Mouse (Mus musculus) intestine, embryonic 14.5 days (tissue): ENCODE measurements around the gene Inhbb. TPM values are rescaled to one million over a fixed set of nuclear protein-coding genes. Genes with fewer than 3 reads are reported as not detected.

Source experiments
- ATAC-seq: fragments of 200-750 bp; cut with Nextera tagmentation; replicated peaks from 2 replicates; pipeline ENCODE4 v1.8.0; 2017; ENCODE audit warnings: low read depth, moderate number of reproducible peaks, moderate TSS enrichment, moderate library complexity; ENCODE audit not compliant: low FRiP score, low TSS enrichment
- DNase-seq: peaks from one replicate; pipeline ENCODE4 v3.0.0-alpha.2; 2018; ENCODE audit warnings: low spot score
- H3K27ac ChIP-seq: fragments of 300-500 bp; sonication (generic); 2 replicates; pipeline ENCODE4 v1.5.1; 2014; ENCODE audit warnings: low read depth, mild to moderate bottlenecking, control low read depth
- H3K27me3 ChIP-seq: fragments of 300-500 bp; sonication (generic); replicated peaks from 2 replicates; pipeline ENCODE4 v1.6.1; 2014; ENCODE audit warnings: low read length, control low read depth; ENCODE audit not compliant: control insufficient read depth, insufficient read depth
- H3K36me3 ChIP-seq: fragments of 300-500 bp; sonication (generic); 2 replicates; pipeline ENCODE4 v1.6.1; 2014; ENCODE audit warnings: low read length, control low read depth; ENCODE audit not compliant: control insufficient read depth, insufficient read depth
- H3K4me1 ChIP-seq: fragments of 300-500 bp; sonication (generic); replicated peaks from 2 replicates; pipeline ENCODE4 v1.6.1; 2014; ENCODE audit warnings: low read length, control low read depth, mixed read lengths; ENCODE audit not compliant: control insufficient read depth, insufficient read depth
- H3K4me2 ChIP-seq: fragments of 300-500 bp; sonication (generic); 2 replicates; pipeline ENCODE4 v1.6.1; 2014; ENCODE audit warnings: low read length
- H3K4me3 ChIP-seq: fragments of 300-500 bp; sonication (generic); 2 replicates; pipeline ENCODE4 v1.5.1; 2014; ENCODE audit warnings: low read depth, low read length, control low read depth, mixed read lengths
- H3K9ac ChIP-seq: fragments of 300-500 bp; sonication (generic); 2 replicates; pipeline ENCODE4 v1.6.1; 2014; ENCODE audit warnings: mild to moderate bottlenecking, low read length
- H3K9me3 ChIP-seq: fragments of 300-500 bp; sonication (generic); 2 replicates; pipeline ENCODE4 v1.6.1; 2016; ENCODE audit warnings: low read length, control low read depth; ENCODE audit not compliant: control insufficient read depth
- WGBS: fragments of 180-500 bp; shearing (Covaris S2); extraction: QIAGEN DNeasy Blood & Tissue Kit; methylation state at CpG from one replicate; pipeline ENCODE4 v1.1.7; 2014; 5-methylcytosine and 5-hydroxymethylcytosine counted together
- polyA plus RNA-seq: library from polyadenylated mRNA; unstranded; fragments of >200 nt; fragmentation: Nextera tagmentation; extraction: Ambion mirVana; gene quantifications from 2 replicates; pipeline ENCODE4 v1.2.1, GENCODE M21; 2014

Inhbb gene
- polyA plus RNA-seq, 1 experiment from 2014 or later = 0.08 TPM

DNA sequence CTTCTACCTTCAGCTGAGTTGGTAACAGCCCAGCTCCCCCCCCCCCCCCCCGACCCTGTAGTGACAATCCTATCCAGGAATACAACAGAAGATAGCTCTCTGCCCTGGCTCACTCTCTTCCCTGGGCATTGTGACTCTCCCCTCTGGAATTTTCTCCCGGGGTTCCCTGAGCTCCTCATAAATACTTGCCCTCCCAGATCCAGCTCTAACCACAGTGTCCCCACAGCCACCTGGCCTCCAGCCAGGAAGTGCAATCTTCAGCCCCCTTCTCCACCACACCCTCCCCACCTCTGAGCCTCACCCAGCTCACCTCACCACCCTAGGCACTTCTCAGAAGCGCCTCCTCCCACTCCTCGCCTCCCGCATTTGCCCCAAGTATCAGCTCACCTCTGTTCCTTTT, 46.7 kb downstream of the Inhbb start:
- Histone ChIP-seq H3K4me1 (no peaks in the 10 kb centered on the region), H3K36me3 (no peaks in the 10 kb centered on the region), H3K27ac (no peak overlapping the region), H3K9ac (no peak overlapping the region), H3K27me3 (no peaks in the 10 kb centered on the region), H3K4me2 (no peak overlapping the region), H3K9me3 (no peaks in the 10 kb centered on the region), H3K4me3 (no peak overlapping the region)
- 62% methylated on average over 5 of the region's 5 CpGs for WGBS
- DNase-seq = no peak
- no peak for ATAC-seq

DNA sequence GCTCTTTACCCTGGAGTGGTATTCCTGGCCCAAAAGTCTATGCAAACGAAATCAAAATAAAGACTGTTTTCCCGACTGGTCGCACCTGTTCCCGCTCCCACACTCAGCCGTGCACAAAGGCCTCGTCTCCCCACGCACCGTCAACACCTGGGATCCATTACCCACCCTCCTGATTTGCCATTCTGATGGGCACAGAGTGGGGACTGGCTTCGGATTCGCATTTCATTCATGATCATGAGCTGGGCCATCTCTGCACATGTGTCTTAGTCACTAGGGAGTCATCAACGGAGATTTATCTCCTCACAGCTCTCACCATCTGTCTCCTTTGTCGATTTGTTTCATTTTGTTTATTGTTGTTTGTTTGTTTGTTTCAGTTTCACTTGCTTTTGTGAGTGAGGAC, 54.5 kb downstream of the Inhbb start:
- H3K36me3 ChIP-seq = no peaks in the 10 kb centered on the region
- no peaks in the 10 kb centered on the region for H3K27me3 ChIP-seq
- H3K9me3 ChIP-seq = no peaks in the 10 kb centered on the region
- H3K9ac ChIP-seq = no peak overlapping the region
- DNase-seq (no peak), ATAC-seq (no peak)
- H3K27ac ChIP-seq = no peak overlapping the region
- no peak overlapping the region for H3K4me3 ChIP-seq
- no peaks in the 10 kb centered on the region for H3K4me1 ChIP-seq
- WGBS = 85% methylated on average over 12 of the region's 12 CpGs
- H3K4me2 ChIP-seq = no peak overlapping the region

DNA sequence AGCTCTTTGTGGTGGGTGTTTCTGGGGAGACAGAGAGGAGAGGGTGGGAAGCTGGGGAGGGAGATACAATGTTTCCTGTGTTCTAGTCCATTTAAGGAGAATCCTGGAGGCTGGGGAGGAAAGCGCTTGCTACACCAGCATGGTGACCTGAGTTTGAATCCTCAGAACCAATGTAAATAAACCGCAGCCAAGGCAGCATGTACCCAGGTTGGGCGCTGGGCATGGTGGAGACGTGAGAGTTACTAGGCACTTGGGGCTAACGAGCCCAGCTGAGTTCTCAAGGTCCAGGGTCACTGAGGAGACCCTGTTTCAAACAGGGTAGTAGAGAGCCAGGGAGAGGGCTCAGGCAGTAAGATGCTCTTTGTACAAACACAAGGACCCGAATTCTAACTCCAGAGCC, 55.7 kb downstream of the Inhbb start:
- 57% methylated on average over 6 of the region's 6 CpGs for WGBS

More for the DNA sequence above, 55.7 kb downstream of the Inhbb start:
- Histone ChIP-seq H3K9ac (no peak overlapping the region), H3K9me3 (no peaks in the 10 kb centered on the region), H3K4me1 (no peaks in the 10 kb centered on the region), H3K4me3 (no peak overlapping the region), H3K36me3 (no peaks in the 10 kb centered on the region), H3K4me2 (no peak overlapping the region), H3K27me3 (no peaks in the 10 kb centered on the region), H3K27ac (no peak overlapping the region)
- no peak for DNase-seq
- ATAC-seq = no peak

Other genes with a start within 250 kb of the Inhbb start
- gene Ralb, start 82.5 kb upstream of the Inhbb start, polyA plus RNA-seq = 124 and 127 TPM in 2 replicates
- gene Tmem185b, start 103.9 kb upstream of the Inhbb start, polyA plus RNA-seq = 26.4 and 27.9 TPM in 2 replicates
- gene Epb41l5, start 226.8 kb upstream of the Inhbb start, polyA plus RNA-seq = 46.2 and 53.4 TPM in 2 replicates